Mouse (Mus musculus): ENCODE measurements around the gene Prkcb.

The Prkcb gene

GRCm38 (mm10) chr7:122290165-122290564 lies 1.6 kb downstream of the Prkcb start:
- peak; percentile 73 for DNase-seq (ENCODE audit: low read depth, low spot score)

- DNase-seq (ENCODE audit: low read depth, low spot score): peak; percentile 8
Measured at GRCm38 (mm10) chr7:122290771-122291170, 2.2 kb downstream of the Prkcb start.

DNA sequence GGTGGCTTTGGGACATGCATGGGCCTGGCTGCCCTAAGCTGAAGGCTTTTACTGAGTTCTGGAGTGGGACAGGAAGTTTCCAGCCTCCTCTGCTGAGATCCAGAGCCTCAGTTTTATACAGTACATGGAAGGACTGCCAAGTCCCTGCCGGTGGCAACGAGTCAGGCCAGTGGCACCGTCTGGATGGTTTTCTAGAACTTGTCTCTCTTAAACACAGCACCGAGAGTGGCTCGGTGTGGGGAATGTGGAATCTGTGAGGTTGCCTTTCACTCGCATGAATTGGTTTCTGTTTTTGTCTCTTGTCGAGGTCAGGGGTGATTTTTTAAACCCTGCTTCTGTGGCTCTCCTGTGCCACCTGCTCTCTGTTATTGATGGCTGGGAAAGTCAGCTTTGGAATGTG lies 3.6 kb downstream of the Prkcb start:
- no peak for DNase-seq (ENCODE audit: low read depth, low spot score)

- no peak for DNase-seq (ENCODE audit: low read depth, low spot score)
Measured at GRCm38 (mm10) chr7:122294111-122294510, 5.6 kb downstream of the Prkcb start.

DNA sequence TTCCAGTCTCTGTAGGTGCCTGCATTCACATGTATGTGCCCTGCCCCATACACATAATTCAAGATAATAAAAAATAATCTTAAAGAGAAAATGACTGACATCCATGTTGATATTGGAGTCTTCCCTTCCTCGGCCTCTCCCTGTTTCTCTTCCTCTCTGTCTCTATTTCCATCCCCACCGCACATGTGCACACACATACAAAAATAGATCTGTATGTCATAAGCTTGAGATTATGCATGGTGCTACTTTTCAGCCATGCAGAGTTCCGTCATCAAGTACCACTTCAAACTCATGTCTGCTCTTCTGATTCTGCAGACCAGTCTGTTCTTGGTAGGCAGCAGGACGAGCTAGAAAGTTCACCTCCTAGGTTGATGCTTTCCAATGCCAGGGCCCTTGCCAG lies 6.8 kb downstream of the Prkcb start:
- DNase-seq (ENCODE audit: low read depth, low spot score): no peak

GRCm38 (mm10) chr7:122296331-122296730 lies 7.8 kb downstream of the Prkcb start:
- no peak for DNase-seq (ENCODE audit: low read depth, low spot score)

DNA sequence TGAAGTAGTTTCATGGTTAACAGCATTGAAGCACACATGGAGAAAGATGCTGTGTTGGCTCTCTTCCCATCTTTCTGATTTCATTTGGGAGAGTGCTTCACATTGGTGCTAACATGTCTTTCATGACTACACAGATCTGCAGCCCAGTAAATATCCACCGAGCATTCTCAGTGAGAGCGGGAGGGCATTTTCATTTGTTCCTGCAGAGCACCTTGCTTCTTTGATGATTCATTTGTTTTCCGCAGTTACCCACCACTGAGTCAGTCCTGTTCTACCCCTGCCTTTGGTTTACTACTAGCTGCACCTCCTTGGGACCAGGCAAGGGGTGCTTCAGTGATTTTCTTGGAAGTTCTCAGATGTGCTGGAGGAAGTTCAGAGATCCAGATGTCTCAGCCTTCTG lies 8.3 kb downstream of the Prkcb start:
- peak; percentile 7 for DNase-seq (ENCODE audit: low read depth, low spot score)

GRCm38 (mm10) chr7:122297627-122298026 lies 9.1 kb downstream of the Prkcb start:
- peak; percentile 18 for DNase-seq (ENCODE audit: low read depth, low spot score)

- no peak for DNase-seq (ENCODE audit: low read depth, low spot score)
Measured at GRCm38 (mm10) chr7:122298715-122299114, 10.2 kb downstream of the Prkcb start.

- no peak for DNase-seq (ENCODE audit: low read depth, low spot score)
Measured at GRCm38 (mm10) chr7:122300538-122300937, 12.0 kb downstream of the Prkcb start.

- DNase-seq (ENCODE audit: low read depth, low spot score): no peak
Measured at GRCm38 (mm10) chr7:122302538-122302937, 14.0 kb downstream of the Prkcb start.

DNA sequence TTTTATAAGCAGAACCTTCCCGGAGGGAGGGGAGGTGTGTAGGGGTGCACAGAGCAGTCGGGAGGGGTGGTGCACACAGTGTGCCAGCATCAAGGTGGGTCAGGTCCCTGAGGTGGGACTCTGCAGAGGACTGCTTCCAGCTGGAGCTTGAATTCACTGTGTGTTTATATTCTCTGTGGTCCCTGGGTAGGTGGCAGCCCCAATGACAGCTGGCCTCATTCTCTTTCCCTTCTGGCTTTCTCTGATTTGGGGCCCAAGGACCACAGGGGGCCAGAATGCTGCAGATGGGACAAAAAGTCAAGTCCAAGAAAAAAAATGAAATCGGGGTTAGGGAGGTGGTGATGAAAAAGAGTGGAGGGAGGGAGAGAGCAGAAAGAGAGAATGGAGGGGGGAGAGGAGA lies 15.4 kb downstream of the Prkcb start:
- DNase-seq (ENCODE audit: low read depth, low spot score): no peak

DNA sequence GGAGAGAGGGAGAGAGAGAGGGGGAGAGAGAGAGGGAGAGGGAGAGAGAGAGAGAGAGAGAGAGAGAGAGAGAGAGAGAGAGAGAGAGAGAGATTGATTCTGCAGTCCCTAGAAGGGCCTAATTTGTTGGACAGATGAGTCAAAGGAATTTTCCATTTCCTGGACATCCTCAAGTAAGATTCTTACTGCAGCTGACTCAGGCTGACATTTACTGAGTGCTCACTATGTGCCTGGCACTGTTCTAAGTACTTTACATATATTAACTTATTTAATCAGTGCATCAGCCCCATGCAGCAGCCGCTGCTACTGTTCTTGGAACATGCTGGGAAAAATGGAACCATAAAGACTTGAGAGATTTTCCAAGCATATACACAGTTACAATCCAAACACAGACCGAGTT lies 16.0 kb downstream of the Prkcb start:
- DNase-seq (ENCODE audit: low read depth, low spot score): no peak

- no peak for DNase-seq (ENCODE audit: low read depth, low spot score)
Measured at GRCm38 (mm10) chr7:122307241-122307640, 18.7 kb downstream of the Prkcb start.

DNA sequence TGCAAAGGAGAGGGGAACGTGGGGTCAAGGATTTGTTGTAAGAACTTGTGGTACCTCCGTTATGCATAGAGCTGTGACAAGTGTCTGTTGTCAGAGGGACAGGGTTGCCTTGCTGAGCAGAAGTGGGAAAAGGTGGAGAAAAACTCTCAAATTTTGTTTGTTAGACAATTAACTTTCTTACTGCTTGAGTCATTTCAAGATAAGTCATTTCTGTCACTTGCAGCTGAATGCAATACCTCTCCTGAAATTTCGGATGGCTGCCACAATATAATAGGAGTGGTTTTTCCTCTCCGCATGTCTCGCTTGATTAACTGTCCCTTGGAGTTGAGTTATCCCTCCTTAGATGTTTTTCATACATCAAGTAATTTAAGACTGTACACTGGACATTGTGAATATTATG lies 20.1 kb downstream of the Prkcb start:
- DNase-seq (ENCODE audit: low read depth, low spot score): no peak

DNA sequence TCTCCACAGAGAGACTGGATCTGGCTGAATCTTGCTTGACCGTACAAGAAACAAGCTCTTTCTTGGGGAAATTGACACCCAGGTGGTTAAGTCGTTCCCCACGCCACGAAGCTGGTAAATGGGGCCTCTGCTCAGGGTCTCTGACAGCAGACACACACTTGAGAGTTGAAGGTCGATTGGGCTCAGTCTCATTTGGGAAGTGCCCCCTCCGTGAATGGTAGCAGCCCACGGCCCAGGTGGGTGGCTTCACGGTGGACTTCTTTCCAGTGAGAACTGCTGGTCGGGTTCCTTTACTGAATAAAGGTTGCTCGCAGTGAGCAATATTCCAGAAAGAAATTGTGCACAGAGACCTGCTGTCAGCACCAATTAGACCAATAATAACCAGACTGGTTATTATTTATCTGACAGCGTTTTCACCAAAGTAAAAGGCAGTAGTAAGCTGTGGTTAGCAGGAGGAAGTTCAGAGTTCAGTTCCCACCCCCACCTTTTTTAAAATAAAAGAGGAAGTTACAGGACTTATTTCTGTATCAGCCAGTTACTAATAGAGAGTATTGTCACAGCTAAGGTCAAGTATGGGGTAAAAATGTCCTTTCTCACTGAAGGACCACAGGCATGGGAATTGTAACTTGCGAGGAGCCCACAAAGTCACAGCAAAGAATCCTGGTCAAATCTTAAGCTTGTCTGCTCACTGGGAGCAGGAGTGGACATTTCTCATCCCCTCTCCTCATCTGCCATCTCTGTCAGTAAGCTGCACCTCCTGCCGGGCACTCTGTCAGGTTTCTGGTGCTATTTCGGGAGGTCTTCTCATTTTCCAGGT lies 21.6 kb downstream of the Prkcb start:
- DNase-seq (ENCODE audit: low read depth, low spot score): peak; percentile 32

GRCm38 (mm10) chr7:122310726-122311018 lies 22.1 kb downstream of the Prkcb start:
- peak; percentile 11 for DNase-seq (ENCODE audit: low read depth, low spot score)

- no peak for DNase-seq (ENCODE audit: low read depth, low spot score)
Measured at GRCm38 (mm10) chr7:122313690-122314477, 25.3 kb downstream of the Prkcb start.

DNA sequence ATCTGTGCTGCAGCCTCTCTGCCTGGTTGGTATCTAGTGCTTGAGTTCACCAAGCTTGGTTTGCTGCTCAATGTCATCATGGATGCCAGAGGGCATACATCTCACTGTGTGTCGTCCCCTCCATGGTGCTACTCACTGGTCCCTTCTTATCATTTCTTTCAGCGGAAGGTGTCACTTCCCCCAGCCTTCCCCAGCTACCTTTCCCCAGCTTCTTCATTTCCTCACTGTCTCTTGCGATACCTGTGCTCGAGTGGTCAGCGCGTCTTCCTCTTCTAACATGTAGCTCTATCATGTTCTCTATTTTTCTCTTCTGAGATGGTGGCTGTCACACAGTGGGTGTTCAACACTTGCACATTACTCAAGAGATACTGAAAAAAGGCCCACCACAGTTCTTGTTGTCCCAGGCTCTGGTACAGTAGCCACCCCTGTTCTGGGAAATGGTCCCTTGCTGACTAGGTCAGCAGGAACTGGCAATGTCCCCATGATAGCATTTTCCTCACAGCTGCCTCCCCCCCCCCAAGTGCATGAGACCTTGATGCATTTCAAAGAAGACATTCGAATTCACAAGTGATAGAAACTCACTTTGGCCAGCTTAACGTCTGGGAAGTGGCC lies 27.3 kb downstream of the Prkcb start:
- no peak for DNase-seq (ENCODE audit: low read depth, low spot score)

DNA sequence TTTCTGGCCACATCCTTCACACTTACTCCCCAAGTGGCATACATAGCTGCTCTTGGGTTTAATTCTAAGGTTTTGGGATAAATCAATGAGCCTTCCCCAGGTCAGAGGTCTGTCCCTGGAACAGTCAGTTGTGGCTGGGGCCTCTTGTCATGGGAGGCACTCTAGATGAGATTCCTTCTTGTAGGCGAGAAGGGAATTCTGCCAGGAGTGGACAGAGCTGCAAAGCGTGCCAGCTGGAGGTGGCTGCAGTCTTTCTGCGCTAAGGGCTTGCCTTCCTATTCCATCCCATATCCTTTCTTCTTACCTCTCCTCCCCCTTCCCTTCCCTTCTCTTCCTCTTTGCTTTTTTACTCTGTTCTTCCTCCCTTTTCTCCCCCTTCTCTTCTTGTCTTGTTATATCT lies 28.1 kb downstream of the Prkcb start:
- no peak for DNase-seq (ENCODE audit: low read depth, low spot score)

- DNase-seq (ENCODE audit: low read depth, low spot score): no peak
Measured at GRCm38 (mm10) chr7:122317485-122317884, 28.9 kb downstream of the Prkcb start.

DNA sequence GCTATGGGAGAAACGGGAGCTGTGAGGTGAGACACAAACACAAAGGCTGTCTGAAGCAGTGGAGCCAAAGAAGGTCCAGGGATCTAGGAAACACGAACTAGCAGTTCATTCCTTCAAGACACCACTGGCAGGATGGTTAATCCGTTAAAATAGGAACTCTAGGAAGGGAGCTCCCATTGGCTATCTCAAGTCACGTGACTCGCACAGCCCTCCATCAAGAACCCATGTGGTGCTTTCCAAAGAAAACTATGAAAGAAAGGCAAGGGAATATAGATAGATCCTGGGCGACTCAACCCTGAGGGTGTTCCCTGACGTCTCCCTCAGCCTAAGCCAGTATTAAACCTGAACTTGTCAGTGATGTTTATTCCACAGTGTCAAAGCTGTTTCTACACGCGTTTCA lies 31.0 kb downstream of the Prkcb start:
- no peak for DNase-seq (ENCODE audit: low read depth, low spot score)
